15 mouse cellular contexts compared by ENCODE assay signal in the genomic region with DNA sequence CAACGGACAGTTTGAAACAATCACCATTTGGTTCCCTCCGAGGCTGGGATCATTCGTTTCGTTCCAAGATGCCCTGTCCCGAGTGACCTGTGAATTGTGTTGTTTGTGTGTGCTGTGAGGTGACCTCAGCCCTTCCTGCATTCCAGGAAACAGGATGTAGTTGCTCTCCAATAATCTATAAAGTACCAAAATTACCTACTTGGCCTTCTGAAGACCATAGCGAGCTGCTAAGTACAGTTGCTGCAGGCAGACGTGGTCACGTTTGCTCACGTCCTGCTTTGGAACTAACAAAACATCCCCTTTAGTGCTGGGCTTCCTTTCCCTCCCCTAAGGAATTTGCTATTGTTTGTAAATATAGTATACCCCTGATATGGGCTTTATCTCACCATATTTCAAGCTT. TPM values are rescaled to one million over a fixed set of nuclear protein-coding genes. Genes with fewer than 3 reads are reported as not detected.
A peak's percentile ranks its signal among the peaks of the same experiment; 100 is the strongest.
DNase-seq lines count a peak whose midpoint lies in the region; ATAC-seq and TF ChIP-seq lines count a peak whose summit lies in the region.
"Had no signal": no experiment of that assay in that cellular context is flagged by ENCODE, and none has a peak within 500 bp of the region (broad histone marks: within the 10 kb centered on the region; RNA-seq: fewer than 3 reads in every experiment).

No protein-coding gene starts in this region.

- peak; percentile 84 for TF ChIP-seq EP300 in lung, postnatal 0 days (IDR thresholded peaks at IDR 0.05)

- 55% methylated on average over 9 of the region's 9 CpGs for WGBS in liver, embryonic 15.5 days (ENCODE audit: insufficient replicate concordance)
- 58% methylated on average over 9 of the region's 9 CpGs for WGBS in liver, embryonic 12.5 days (ENCODE audit: insufficient replicate concordance)
- WGBS in lung, postnatal 0 days = 27% methylated on average over 9 of the region's 9 CpGs

- H3K36me3 ChIP-seq in liver, embryonic 15.5 days (replicated peaks) = no peaks in the 10 kb centered on the region
- H3K36me3 ChIP-seq in liver, embryonic 12.5 days = no peaks in the 10 kb centered on the region
- H3K36me3 ChIP-seq in lung, postnatal 0 days (ENCODE audit: insufficient read depth, low read length) = no peaks in the 10 kb centered on the region
- H3K36me3 ChIP-seq: heart, embryonic 13.5 days; neural tube, embryonic 12.5 days had no signal

- peaks cover 21% of the 10 kb centered on the region for H3K4me1 ChIP-seq in liver, embryonic 15.5 days (replicated peaks)
- H3K4me1 ChIP-seq in liver, embryonic 12.5 days = 0 out of 2 replicates have a peak, but pooled peaks cover 10% of the 10 kb centered on the region
- peaks cover 13% of the 10 kb centered on the region; the same call in 1 of the 2 replicates for H3K4me1 ChIP-seq in lung, postnatal 0 days (ENCODE audit: insufficient read depth, low read depth, low read length)

- ATAC-seq in liver, embryonic 15.5 days (ENCODE audit: insufficient read depth) = 0 out of 2 replicates have a peak, but pooled peaks have one; percentile 17
- ATAC-seq in liver, embryonic 12.5 days = no peak
- ATAC-seq in lung, postnatal 0 days = peak; percentile 4; the same call in 1 of the 2 replicates
- no peak for ATAC-seq in frontal cortex, adult (ENCODE audit: low TSS enrichment)

- peak overlapping the region; percentile 77 for H3K27ac ChIP-seq in gastrocnemius, adult 2 months
- H3K27ac ChIP-seq in liver, embryonic 15.5 days (replicated peaks) = no peak overlapping the region
- no peak overlapping the region for H3K27ac ChIP-seq in liver, embryonic 12.5 days
- peak overlapping the region; percentile 27; the same call in 1 of the 2 replicates for H3K27ac ChIP-seq in lung, postnatal 0 days (ENCODE audit: low read length)
- H3K27ac ChIP-seq: heart, embryonic 13.5 days; neural tube, embryonic 12.5 days had no signal

- no peak for DNase-seq in gastrocnemius, adult 2 months
- DNase-seq in gastrocnemius, adult 8-10 months (ENCODE audit: low spot score in 2 of 2) = no peak
- DNase-seq in heart, postnatal 25 days (ENCODE audit: low spot score) = peak; percentile 37
- DNase-seq in lung, postnatal 0 days (ENCODE audit: low spot score) = no peak
- DNase-seq in retina, postnatal 1 day = no peak
- DNase-seq: adrenal gland, adult 2 months; cerebellum, postnatal 10 days; spleen, adult 18-20 months; thymus, postnatal 4 days had no signal

- no peak overlapping the region for H3K9ac ChIP-seq in liver, embryonic 15.5 days
- no peak overlapping the region for H3K9ac ChIP-seq in liver, embryonic 12.5 days
- no peak overlapping the region for H3K9ac ChIP-seq in lung, postnatal 0 days (replicated peaks; ENCODE audit: low read depth)
- H3K9ac ChIP-seq: heart, embryonic 13.5 days; neural tube, embryonic 12.5 days had no signal

- TF ChIP-seq CTCF in gastrocnemius, adult 2 months (IDR thresholded peaks at IDR 0.05) = no peak
- no peak for TF ChIP-seq CTCF in lung, postnatal 0 days (IDR thresholded peaks at IDR 0.05)

- H3K4me2 ChIP-seq in liver, embryonic 15.5 days = no peak overlapping the region
- no peak overlapping the region for H3K4me2 ChIP-seq in liver, embryonic 12.5 days
- H3K4me2 ChIP-seq in lung, postnatal 0 days (replicated peaks; ENCODE audit: low read depth, low read length) = no peak overlapping the region
- H3K4me2 ChIP-seq: heart, embryonic 13.5 days; neural tube, embryonic 12.5 days had no signal

- no peaks in the 10 kb centered on the region for H3K9me3 ChIP-seq in liver, embryonic 15.5 days (replicated peaks)
- H3K9me3 ChIP-seq in liver, embryonic 12.5 days (replicated peaks) = no peaks in the 10 kb centered on the region
- H3K9me3 ChIP-seq in lung, postnatal 0 days (ENCODE audit: low read length) = no peaks in the 10 kb centered on the region
- H3K9me3 ChIP-seq: neural tube, embryonic 12.5 days had no signal

- intact Hi-C loops in gastrocnemius, adult 2 months (cut with DNase I) = no loop called here
- intact Hi-C loops in heart, postnatal 25 days (cut with DNase I) = no loop called here

- H3K27me3 ChIP-seq in liver, embryonic 15.5 days = no peaks in the 10 kb centered on the region
- H3K27me3 ChIP-seq in liver, embryonic 12.5 days (replicated peaks) = no peaks in the 10 kb centered on the region; the same call in 1 of the 2 replicates
- no peaks in the 10 kb centered on the region for H3K27me3 ChIP-seq in lung, postnatal 0 days (replicated peaks; ENCODE audit: insufficient read depth, low read length)
- H3K27me3 ChIP-seq: heart, embryonic 13.5 days; megakaryocyte, embryonic 14.5 days; neural tube, embryonic 12.5 days had no signal

- no peak overlapping the region for H3K4me3 ChIP-seq in gastrocnemius, adult 2 months
- no peak overlapping the region for H3K4me3 ChIP-seq in liver, embryonic 15.5 days (replicated peaks)
- H3K4me3 ChIP-seq in liver, embryonic 12.5 days = no peak overlapping the region
- H3K4me3 ChIP-seq in lung, postnatal 0 days (ENCODE audit: low read depth, low read length) = no peak overlapping the region
- H3K4me3 ChIP-seq: heart, embryonic 13.5 days; megakaryocyte, embryonic 14.5 days; neural tube, embryonic 12.5 days had no signal

RNA-seq across cellular contexts. Expression of a gene that starts 14.3 kb away (rescaled TPM):
- 1 to 10 TPM; 7.8 to 9.5 TPM for total RNA-seq in gastrocnemius, adult 2 months (2021)
- 1 to 10 TPM; 7.2 to 8.1 (median 7.8) TPM for total RNA-seq in gastrocnemius, adult 8-10 months (2022)
- polyA plus RNA-seq in liver, embryonic 15.5 days (2015; fragmentation: Nextera tagmentation; extraction: Ambion mirVana) = 27.0 and 30.6 TPM in 2 replicates
- 20.9 and 21.3 TPM in 2 replicates for polyA plus RNA-seq in liver, embryonic 12.5 days (2016; fragmentation: Nextera tagmentation; extraction: Ambion mirVana)
- total RNA-seq in heart, postnatal 25 days (2021) = 10 to 100 TPM; 12.4 to 13.9 TPM
- polyA plus RNA-seq in lung, postnatal 0 days (2015; fragmentation: Nextera tagmentation; extraction: Ambion mirVana) = 25.1 and 26.4 TPM in 2 replicates

RNA-seq across cellular contexts. Expression of a gene that starts 52.7 kb away (rescaled TPM):
- total RNA-seq in gastrocnemius, adult 2 months (2021) = 10 to 100 TPM; 14.7 to 22.7 TPM
- total RNA-seq in gastrocnemius, adult 8-10 months (2022) = 10 to 100 TPM; 11.9 to 15.9 (median 13.6) TPM
- 1.3 and 1.6 TPM in 2 replicates for polyA plus RNA-seq in liver, embryonic 15.5 days (2015; fragmentation: Nextera tagmentation; extraction: Ambion mirVana)
- 4.0 and 4.3 TPM in 2 replicates for polyA plus RNA-seq in liver, embryonic 12.5 days (2016; fragmentation: Nextera tagmentation; extraction: Ambion mirVana)
- 10 to 100 TPM; 56.1 to 63.6 TPM for total RNA-seq in heart, postnatal 25 days (2021)
- 8.4 and 11.9 TPM in 2 replicates for polyA plus RNA-seq in lung, postnatal 0 days (2015; fragmentation: Nextera tagmentation; extraction: Ambion mirVana)

Comparison
In these comparisons a context has a peak if more than half of its experiments do, and no peak if none do; other contexts are left out.
1. ATAC-seq: peak in liver, embryonic 15.5 days (single experiment) and lung, postnatal 0 days (single experiment); none in liver, embryonic 12.5 days (single experiment) and frontal cortex, adult (single experiment).
2. H3K27ac ChIP-seq: peak in gastrocnemius, adult 2 months (single experiment) and lung, postnatal 0 days (single experiment); none in liver, embryonic 15.5 days (single experiment) and liver, embryonic 12.5 days (single experiment).